Mouse (Mus musculus): ENCODE measurements around the gene Eif4e3. TPM values are rescaled to one million over a fixed set of nuclear protein-coding genes. Genes with fewer than 3 reads are reported as not detected.
A peak's percentile ranks its signal among the peaks of the same experiment; 100 is the strongest.

Eif4e3 gene
- polyA plus RNA-seq, 1 experiment from 2014 or later = 10.8 TPM

- H3K27me3 ChIP-seq (ENCODE audit: low read depth, poor library complexity, severe bottlenecking) = no peaks in the 10 kb centered on the region
- 0 out of 2 replicates have a peak overlapping the region, but pooled peaks have one; percentile 6 for H3K27ac ChIP-seq (replicated peaks)
- no peak overlapping the region for H3K4me3 ChIP-seq
- peaks cover 37% of the 10 kb centered on the region for H3K4me1 ChIP-seq
- H3K9me3 ChIP-seq (replicated peaks) = no peaks in the 10 kb centered on the region
- DNase-seq (ENCODE audit: low spot score) = no peak
- H3K36me3 ChIP-seq = 0 out of 2 replicates have a peak, but pooled peaks cover 2% of the 10 kb centered on the region
- WGBS = 92% methylated on average over 32 of the region's 32 CpGs
Measured at GRCm38 (mm10) chr6:99632121-99632980, 34.2 kb downstream of the Eif4e3 start.

GRCm38 (mm10) chr6:99631637-99632036, 34.9 kb downstream of the Eif4e3 start:
- H3K4me3 ChIP-seq = no peak overlapping the region
- no peak for DNase-seq (ENCODE audit: low spot score)
- no peaks in the 10 kb centered on the region for H3K27me3 ChIP-seq (ENCODE audit: low read depth, poor library complexity, severe bottlenecking)
- no peaks in the 10 kb centered on the region for H3K9me3 ChIP-seq (replicated peaks)
- peaks cover 34% of the 10 kb centered on the region for H3K4me1 ChIP-seq
- no peak overlapping the region for H3K27ac ChIP-seq (replicated peaks)
- WGBS = 83% methylated on average over 5 of the region's 5 CpGs
- H3K36me3 ChIP-seq = 0 out of 2 replicates have a peak, but pooled peaks cover 2% of the 10 kb centered on the region

GRCm38 (mm10) chr6:99629726-99630458, 36.7 kb downstream of the Eif4e3 start:
- Histone ChIP-seq H3K4me3 (no peak overlapping the region), H3K36me3 (0 out of 2 replicates have a peak, but pooled peaks cover 2% of the 10 kb centered on the region), H3K4me1 (peaks cover 44% of the 10 kb centered on the region), H3K9me3 (replicated peaks) (no peaks in the 10 kb centered on the region), H3K27ac (replicated peaks) (no peak overlapping the region), H3K27me3 (ENCODE audit: low read depth, poor library complexity, severe bottlenecking) (no peaks in the 10 kb centered on the region)
- no peak for DNase-seq (ENCODE audit: low spot score)
- WGBS = 81% methylated on average over 8 of the region's 8 CpGs

GRCm38 (mm10) chr6:99626347-99626746, 40.2 kb downstream of the Eif4e3 start:
- Histone ChIP-seq H3K4me1 (peaks cover 39% of the 10 kb centered on the region), H3K36me3 (no peaks in the 10 kb centered on the region), H3K27me3 (ENCODE audit: low read depth, poor library complexity, severe bottlenecking) (peaks cover 4% of the 10 kb centered on the region; the same call in 1 of the 2 replicates), H3K27ac (replicated peaks) (peak overlapping the region; percentile 69), H3K4me3 (no peak overlapping the region), H3K9me3 (replicated peaks) (no peaks in the 10 kb centered on the region)
- WGBS = 64% methylated on average over 2 of the region's 2 CpGs
- no peak for DNase-seq (ENCODE audit: low spot score)

- Histone ChIP-seq H3K27ac (replicated peaks) (peak overlapping the region; percentile 69), H3K4me1 (peaks cover 39% of the 10 kb centered on the region), H3K4me3 (0 out of 2 replicates have a peak overlapping the region, but pooled peaks have one; percentile 1), H3K27me3 (ENCODE audit: low read depth, poor library complexity, severe bottlenecking) (peaks cover 7% of the 10 kb centered on the region), H3K36me3 (no peaks in the 10 kb centered on the region), H3K9me3 (replicated peaks) (no peaks in the 10 kb centered on the region)
- DNase-seq (ENCODE audit: low spot score) = no peak
- WGBS = 28% methylated on average over 7 of the region's 7 CpGs
Measured at GRCm38 (mm10) chr6:99625803-99626202, 40.8 kb downstream of the Eif4e3 start.

- peaks cover 39% of the 10 kb centered on the region for H3K4me1 ChIP-seq
- no peaks in the 10 kb centered on the region for H3K36me3 ChIP-seq
- H3K27ac ChIP-seq (replicated peaks) = peak overlapping the region; percentile 69
- no peak for DNase-seq (ENCODE audit: low spot score)
- 0 out of 2 replicates have a peak overlapping the region, but pooled peaks have one; percentile 1 for H3K4me3 ChIP-seq
- peaks cover 7% of the 10 kb centered on the region for H3K27me3 ChIP-seq (ENCODE audit: low read depth, poor library complexity, severe bottlenecking)
- H3K9me3 ChIP-seq (replicated peaks) = no peaks in the 10 kb centered on the region
- WGBS = 44% methylated on average over 7 of the region's 7 CpGs
Measured at GRCm38 (mm10) chr6:99625306-99625705, 41.3 kb downstream of the Eif4e3 start.

- Histone ChIP-seq H3K27ac (replicated peaks) (no peak overlapping the region), H3K9me3 (replicated peaks) (no peaks in the 10 kb centered on the region), H3K36me3 (no peaks in the 10 kb centered on the region), H3K27me3 (ENCODE audit: low read depth, poor library complexity, severe bottlenecking) (peaks cover 7% of the 10 kb centered on the region), H3K4me3 (no peak overlapping the region), H3K4me1 (peaks cover 39% of the 10 kb centered on the region)
- DNase-seq (ENCODE audit: low spot score) = no peak
- 84% methylated on average over 3 of the region's 3 CpGs for WGBS
Measured at GRCm38 (mm10) chr6:99624542-99624941, 42.0 kb downstream of the Eif4e3 start.

- peak; percentile 51 for DNase-seq (ENCODE audit: low spot score)
- H3K4me3 ChIP-seq = no peak overlapping the region
- no peaks in the 10 kb centered on the region for H3K36me3 ChIP-seq
Measured at GRCm38 (mm10) chr6:99623641-99624040, 42.9 kb downstream of the Eif4e3 start.

GRCm38 (mm10) chr6:99621167-99621566, 45.4 kb downstream of the Eif4e3 start:
- H3K36me3 ChIP-seq = no peaks in the 10 kb centered on the region
- no peak overlapping the region for H3K27ac ChIP-seq (replicated peaks)
- H3K27me3 ChIP-seq (ENCODE audit: low read depth, poor library complexity, severe bottlenecking) = peaks cover 35% of the 10 kb centered on the region
- no peak overlapping the region for H3K4me3 ChIP-seq
- peaks cover 52% of the 10 kb centered on the region for H3K4me1 ChIP-seq
- DNase-seq (ENCODE audit: low spot score) = no peak
- H3K9me3 ChIP-seq (replicated peaks) = no peaks in the 10 kb centered on the region
- WGBS = 76% methylated on average over 4 of the region's 4 CpGs

More at GRCm38 (mm10) chr6:99623641-99624040, 42.9 kb downstream of the Eif4e3 start:
- WGBS = 14% methylated on average over 6 of the region's 6 CpGs
- peaks cover 11% of the 10 kb centered on the region for H3K27me3 ChIP-seq (ENCODE audit: low read depth, poor library complexity, severe bottlenecking)
- 0 out of 2 replicates have a peak overlapping the region, but pooled peaks have one; percentile 30 for H3K27ac ChIP-seq (replicated peaks)
- H3K4me1 ChIP-seq = peaks cover 39% of the 10 kb centered on the region
- no peaks in the 10 kb centered on the region for H3K9me3 ChIP-seq (replicated peaks)

- no peak overlapping the region for H3K27ac ChIP-seq (replicated peaks)
- no peak for DNase-seq (ENCODE audit: low spot score)
- no peak overlapping the region for H3K4me3 ChIP-seq
- H3K27me3 ChIP-seq (ENCODE audit: low read depth, poor library complexity, severe bottlenecking) = peaks cover 38% of the 10 kb centered on the region
- H3K36me3 ChIP-seq = no peaks in the 10 kb centered on the region
- H3K4me1 ChIP-seq = peaks cover 52% of the 10 kb centered on the region
- WGBS = 80% methylated on average over 7 of the region's 7 CpGs
- H3K9me3 ChIP-seq (replicated peaks) = no peaks in the 10 kb centered on the region
Measured at GRCm38 (mm10) chr6:99620471-99620870, 46.1 kb downstream of the Eif4e3 start.

- Histone ChIP-seq H3K27ac (replicated peaks) (no peak overlapping the region), H3K4me3 (no peak overlapping the region), H3K9me3 (replicated peaks) (no peaks in the 10 kb centered on the region), H3K27me3 (ENCODE audit: low read depth, poor library complexity, severe bottlenecking) (peaks cover 40% of the 10 kb centered on the region), H3K36me3 (no peaks in the 10 kb centered on the region), H3K4me1 (peaks cover 54% of the 10 kb centered on the region)
- DNase-seq (ENCODE audit: low spot score) = no peak
- WGBS = 75% methylated on average over 8 of the region's 8 CpGs
Measured at GRCm38 (mm10) chr6:99619964-99620363, 46.6 kb downstream of the Eif4e3 start.

GRCm38 (mm10) chr6:99619466-99619865, 47.1 kb downstream of the Eif4e3 start:
- DNase-seq (ENCODE audit: low spot score) = no peak
- Histone ChIP-seq H3K36me3 (no peaks in the 10 kb centered on the region), H3K4me3 (no peak overlapping the region), H3K27ac (replicated peaks) (no peak overlapping the region), H3K4me1 (peaks cover 54% of the 10 kb centered on the region), H3K9me3 (replicated peaks) (no peaks in the 10 kb centered on the region), H3K27me3 (ENCODE audit: low read depth, poor library complexity, severe bottlenecking) (peaks cover 45% of the 10 kb centered on the region)
- 86% methylated on average over 8 of the region's 8 CpGs for WGBS

Measured in midbrain, embryonic 10.5 days (tissue).